Mouse (Mus musculus) limb, embryonic 14.5 days (tissue): Measurements from ENCODE around the gene Phf21a. TPM values are rescaled to one million over a fixed set of nuclear protein-coding genes. Genes with fewer than 3 reads are reported as not detected.

ENCODE experiments used
- ATAC-seq: fragments of 200-750 bp; cut with Nextera tagmentation; 2 replicates; pipeline ENCODE4 v1.8.0; 2017; ENCODE audit warnings: low read depth, moderate number of reproducible peaks, moderate TSS enrichment; ENCODE audit not compliant: low FRiP score
- DNase-seq: peaks from one replicate; pipeline ENCODE4 v3.0.0-alpha.2; 2015; ENCODE audit warnings: low spot score
- H3K27ac ChIP-seq: fragments of 300-500 bp; sonication (generic); replicated peaks from 2 replicates; pipeline ENCODE4 v1.5.1; 2014; ENCODE audit warnings: low read depth, mild to moderate bottlenecking, low read length, moderate library complexity, mixed read lengths
- H3K27me3 ChIP-seq: fragments of 300-500 bp; sonication (generic); 2 replicates; pipeline ENCODE4 v1.6.1; 2014; ENCODE audit warnings: low read length, mixed read lengths; ENCODE audit not compliant: control insufficient read depth, insufficient read depth
- H3K36me3 ChIP-seq: fragments of 300-500 bp; sonication (generic); 2 replicates; pipeline ENCODE4 v1.6.1; 2014; ENCODE audit warnings: mild to moderate bottlenecking, low read length, moderate library complexity, mixed read lengths; ENCODE audit not compliant: control insufficient read depth, insufficient read depth
- H3K4me1 ChIP-seq: fragments of 300-500 bp; sonication (generic); 2 replicates; pipeline ENCODE4 v1.6.1; 2014; ENCODE audit warnings: antibody characterized with exemption, low read length, mixed read lengths; ENCODE audit not compliant: control insufficient read depth, insufficient read depth
- H3K4me2 ChIP-seq: fragments of 300-500 bp; sonication (generic); replicated peaks from 2 replicates; pipeline ENCODE4 v1.6.1; 2014; ENCODE audit warnings: low read depth, mild to moderate bottlenecking, low read length, moderate library complexity; ENCODE audit not compliant: severe bottlenecking
- H3K4me3 ChIP-seq: fragments of 300-500 bp; sonication (generic); replicated peaks from 2 replicates; pipeline ENCODE4 v1.5.1; 2014; ENCODE audit warnings: low read length
- H3K9ac ChIP-seq: fragments of 300-500 bp; sonication (generic); 2 replicates; pipeline ENCODE4 v1.6.1; 2014; ENCODE audit warnings: mild to moderate bottlenecking, low read depth, low read length, moderate library complexity; ENCODE audit not compliant: severe bottlenecking
- H3K9me3 ChIP-seq: fragments of 300-500 bp; sonication (generic); 2 replicates; pipeline ENCODE4 v1.6.1; 2016; ENCODE audit warnings: low read length; ENCODE audit not compliant: control insufficient read depth
- POLR2A ChIP-seq: fragments of 200-500 bp; IDR thresholded peaks from 2 replicates; pipeline ENCODE4 v1.8.0; 2012; ENCODE audit warnings: inconsistent platforms, mild to moderate bottlenecking, moderate library complexity, borderline replicate concordance; ENCODE audit not compliant: insufficient read depth, insufficient read length; ENCODE audit errors: extremely low read depth
- WGBS: fragments of 180-500 bp; shearing (Covaris S2); extraction: QIAGEN DNeasy Blood & Tissue Kit; methylation state at CpG from one replicate; pipeline ENCODE4 v1.1.7; 2014; 5-methylcytosine and 5-hydroxymethylcytosine counted together
- polyA plus RNA-seq, 2 experiments: library from polyadenylated mRNA; depleted of rRNA in 1 of 2; stranded (reverse) in 1 of 2; unstranded in 1 of 2; fragments of >200 nt; fragmentation: Nextera tagmentation in 1 of 2; extraction: Ambion mirVana in 1 of 2; gene quantifications; 2 replicates each; pipeline versions ENCODE4 v1.2.1 to v1.2.3; 2012 to 2014

Phf21a gene
- polyA plus RNA-seq, 2 experiments, result 38.2 to 96.0 TPM

DNA sequence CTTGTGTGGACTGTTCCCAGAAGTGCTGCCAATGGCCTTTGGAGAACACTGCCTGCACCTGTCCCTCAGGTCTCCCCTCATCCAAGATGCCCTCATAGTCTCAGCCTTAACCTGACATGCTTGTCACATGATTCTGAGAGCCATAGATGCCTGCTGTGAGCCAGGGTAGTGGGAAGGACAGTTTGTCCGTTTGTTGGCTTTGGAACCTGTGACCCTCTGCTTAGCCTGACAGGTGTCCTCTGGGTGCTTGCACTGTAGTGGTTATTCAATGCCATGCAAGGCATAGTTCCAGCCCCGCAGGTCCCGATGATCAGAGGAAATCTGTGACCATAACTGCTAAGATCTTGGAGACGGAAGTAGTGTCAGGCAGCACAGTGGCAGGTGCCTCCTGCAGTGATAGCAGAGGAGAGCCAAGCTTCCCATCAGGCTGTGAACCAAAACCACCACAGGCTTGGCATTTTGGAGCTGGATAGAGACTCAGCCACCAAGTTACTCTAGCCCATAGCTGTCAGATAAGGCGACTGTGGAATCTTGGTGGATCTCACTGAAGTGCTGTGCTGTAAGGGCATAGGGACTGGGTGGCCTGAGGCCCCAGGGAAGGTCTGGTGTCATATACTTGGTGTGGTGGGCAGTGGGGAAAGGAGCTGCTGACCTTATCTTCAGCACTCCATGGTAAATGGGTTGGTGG, 289.1 kb downstream of the Phf21a start, which contains the start of gene 1700029I15Rik:
Gene 1700029I15Rik (plus strand): TSS at position 638 of the 688 bp plus-strand sequence.
- Histone ChIP-seq H3K9ac (no peak within 1 kb of the TSS), H3K4me2 (no peak within 1 kb of the TSS), H3K36me3 (peaks cover 80% of the 10 kb centered on the region), H3K9me3 (no peaks in the 10 kb centered on the region), H3K4me3 (no peak within 1 kb of the TSS), H3K4me1 (no peaks in the 10 kb centered on the region), H3K27me3 (no peaks in the 10 kb centered on the region), H3K27ac (no peak within 1 kb of the TSS)
- DNase-seq (no peak), ATAC-seq (no peak)
- 83% methylated on average over 5 of the region's 5 CpGs for WGBS
- no peak for TF ChIP-seq POLR2A

DNA sequence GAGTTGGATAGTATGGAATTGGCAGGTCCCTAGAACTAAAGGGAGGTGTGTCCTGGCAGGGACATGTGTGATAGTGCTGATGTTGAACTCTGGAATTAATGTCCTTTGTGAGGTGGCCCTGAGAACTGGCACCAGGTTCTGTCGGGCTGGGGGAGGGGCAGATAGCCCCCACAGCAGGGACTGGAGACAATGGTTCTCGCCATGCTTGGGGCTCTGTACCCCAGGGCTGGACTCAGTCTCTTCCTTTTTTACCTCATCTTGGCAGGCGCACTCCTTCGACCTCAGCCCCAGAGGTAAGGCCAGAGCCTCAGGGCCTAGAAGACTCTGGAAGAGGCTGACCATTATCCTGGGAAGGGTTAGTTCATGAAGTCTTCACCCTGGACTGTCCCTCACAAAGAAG, 289.8 kb downstream of the Phf21a start:
- ATAC-seq, result no peak
- peaks cover 83% of the 10 kb centered on the region for H3K36me3 ChIP-seq

DNA sequence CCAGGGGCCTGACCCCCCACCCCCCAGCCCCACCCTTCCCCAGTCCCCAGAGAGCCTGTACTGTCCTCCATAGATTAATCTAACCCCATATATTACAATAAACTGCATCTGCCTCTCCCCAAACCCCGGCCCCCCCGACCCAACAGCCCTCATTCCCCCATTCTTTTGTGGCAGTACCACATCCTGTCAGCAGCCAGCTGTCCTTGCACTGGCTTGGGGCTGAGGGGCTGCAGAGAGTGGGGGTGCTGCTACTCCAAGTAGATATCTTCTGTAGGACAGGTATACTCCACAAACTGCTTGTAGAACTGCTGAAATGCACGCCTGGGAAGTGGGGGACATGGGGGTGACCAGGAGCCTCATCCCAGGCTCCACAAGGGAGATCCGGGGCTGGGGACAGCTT, 291.2 kb downstream of the Phf21a start:
- Histone ChIP-seq H3K27me3 (no peaks in the 10 kb centered on the region), H3K36me3 (peaks cover 76% of the 10 kb centered on the region), H3K4me2 (no peak overlapping the region), H3K27ac (no peak overlapping the region), H3K9me3 (no peaks in the 10 kb centered on the region), H3K4me1 (peaks cover 7% of the 10 kb centered on the region; the same call in 1 of the 2 replicates), H3K4me3 (no peak overlapping the region), H3K9ac (no peak overlapping the region)
- TF ChIP-seq POLR2A, result no peak
- DNase-seq (no peak), ATAC-seq (no peak)
- 81% methylated on average over 4 of the region's 4 CpGs for WGBS

More for the DNA sequence above, 289.8 kb downstream of the Phf21a start:
- Histone ChIP-seq H3K4me2 (no peak overlapping the region), H3K27ac (no peak overlapping the region), H3K9me3 (no peaks in the 10 kb centered on the region), H3K4me1 (no peaks in the 10 kb centered on the region), H3K27me3 (no peaks in the 10 kb centered on the region), H3K4me3 (no peak overlapping the region), H3K9ac (no peak overlapping the region)
- WGBS, result 80% methylated on average over 4 of the region's 4 CpGs
- no peak for DNase-seq
- no peak for TF ChIP-seq POLR2A

DNA sequence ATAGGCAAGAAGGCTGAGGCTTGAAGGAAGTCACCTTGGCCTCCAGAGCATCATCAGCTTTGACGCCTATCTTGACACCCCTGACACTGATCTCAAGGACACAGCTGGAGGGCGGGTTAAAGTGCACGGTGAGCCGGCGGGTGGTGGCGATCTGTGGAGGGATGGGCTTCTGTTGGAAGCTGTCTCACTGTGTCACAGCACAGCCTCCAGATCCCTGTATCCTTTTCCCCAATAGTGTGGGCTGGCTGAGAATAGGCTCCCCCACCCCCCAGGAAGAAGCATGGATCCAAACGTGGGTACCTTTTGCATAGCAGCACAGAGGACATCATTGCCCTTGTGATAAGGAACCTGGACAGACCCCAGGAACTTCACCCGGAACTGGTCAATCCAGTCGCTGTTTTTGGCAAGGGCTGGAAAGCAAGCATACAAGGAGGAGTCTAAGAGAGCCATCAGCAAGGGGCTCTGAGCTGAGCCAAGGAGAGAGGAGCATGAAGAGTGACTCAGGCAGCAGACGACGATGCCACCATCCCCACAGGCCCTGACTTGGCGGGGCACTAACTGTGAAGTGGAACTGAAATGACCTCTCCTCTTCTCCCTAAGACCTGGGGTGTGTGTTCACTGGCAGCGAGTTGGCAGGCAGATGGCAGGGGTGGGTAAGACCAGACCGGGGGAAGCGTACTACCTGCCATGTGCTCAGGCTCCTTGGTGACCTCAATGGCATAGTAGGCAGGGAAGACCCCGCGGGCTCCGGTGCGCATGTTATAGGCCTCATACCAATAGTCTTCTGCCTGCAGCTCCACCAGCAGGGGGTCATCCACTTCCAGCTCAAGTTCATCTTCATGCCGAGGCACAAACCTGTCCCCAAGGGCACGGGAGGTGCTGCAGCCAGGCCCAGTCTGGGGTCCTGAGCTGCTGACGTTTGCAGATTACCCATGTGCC, 292.5 kb downstream of the Phf21a start:
- Histone ChIP-seq H3K9me3 (no peaks in the 10 kb centered on the region), H3K27ac (no peak overlapping the region), H3K27me3 (no peaks in the 10 kb centered on the region), H3K36me3 (peaks cover 68% of the 10 kb centered on the region), H3K4me2 (no peak overlapping the region), H3K4me1 (peaks cover 7% of the 10 kb centered on the region; the same call in 1 of the 2 replicates), H3K4me3 (no peak overlapping the region), H3K9ac (no peak overlapping the region)
- no peak for DNase-seq
- 82% methylated on average over 22 of the region's 22 CpGs for WGBS
- no peak for TF ChIP-seq POLR2A
- no peak for ATAC-seq

DNA sequence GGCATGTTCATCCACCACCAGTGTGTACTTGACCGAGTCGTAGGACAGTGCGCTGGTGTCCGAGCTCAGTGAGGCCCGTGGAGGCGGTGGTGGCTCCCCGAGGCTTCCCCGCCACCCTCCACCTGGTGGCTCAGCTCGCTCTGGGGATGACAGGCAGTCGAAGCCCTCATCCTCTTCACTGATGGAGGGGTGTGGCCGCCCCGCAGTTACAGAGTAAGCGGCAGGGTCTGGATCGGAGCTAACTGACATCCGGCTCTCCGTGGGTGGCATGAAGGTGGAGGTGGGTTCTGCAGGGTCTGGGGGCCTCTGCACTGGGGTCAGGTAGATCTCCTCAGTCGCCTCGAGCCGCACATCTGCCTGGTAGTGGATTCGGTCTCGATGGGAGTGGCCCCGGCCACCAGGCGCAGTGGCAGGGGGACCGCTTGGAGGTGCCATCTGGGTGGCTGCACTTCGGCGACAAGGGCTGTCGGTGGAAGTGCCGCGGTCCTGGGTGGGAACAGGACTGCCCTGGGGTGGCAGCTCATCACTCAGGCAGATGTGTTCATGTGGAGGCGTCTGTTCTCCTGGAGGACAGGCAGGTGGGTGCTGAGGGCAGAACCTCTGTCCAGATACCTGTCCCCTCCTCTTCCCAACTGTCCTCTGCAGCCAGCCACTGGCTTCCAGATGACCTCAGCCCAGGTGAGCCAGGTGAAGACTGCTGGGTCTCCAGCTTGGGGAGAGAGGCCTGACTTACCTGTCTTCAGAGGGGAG, 294.1 kb downstream of the Phf21a start:
- Histone ChIP-seq H3K4me3 (no peak overlapping the region), H3K9me3 (no peaks in the 10 kb centered on the region), H3K27ac (no peak overlapping the region), H3K36me3 (peaks cover 52% of the 10 kb centered on the region), H3K27me3 (no peaks in the 10 kb centered on the region), H3K4me1 (peaks cover 12% of the 10 kb centered on the region), H3K4me2 (no peak overlapping the region), H3K9ac (no peak overlapping the region)
- no peak for TF ChIP-seq POLR2A
- DNase-seq (no peak), ATAC-seq (no peak)
- WGBS, result 90% methylated on average over 27 of the region's 30 CpGs
